Mouse (Mus musculus): Measurements from ENCODE around the gene Adam10. TPM values are rescaled to one million over a fixed set of nuclear protein-coding genes. Genes with fewer than 3 reads are reported as not detected.
A peak's percentile ranks its signal among the peaks of the same experiment; 100 is the strongest.

Gene Adam10
- polyA plus RNA-seq, 1 experiment from 2014 or later = 53.6 TPM

GRCm38 (mm10) chr9:70655764-70656129 lies 23.1 kb upstream of the Adam10 start:
- Histone ChIP-seq H3K4me3 (ENCODE audit: low read depth, low read length) (peak overlapping the region; percentile 97), H3K4me2 (ENCODE audit: low read length) (peak overlapping the region; percentile 62), H3K36me3 (ENCODE audit: control insufficient read depth, insufficient read depth, low read length) (no peaks in the 10 kb centered on the region), H3K4me1 (ENCODE audit: control insufficient read depth, insufficient read depth, low read length) (peaks cover 40% of the 10 kb centered on the region), H3K27ac (ENCODE audit: low read length) (no peak overlapping the region), H3K9ac (ENCODE audit: low read depth, low read length) (peak overlapping the region; percentile 99), H3K9me3 (replicated peaks; ENCODE audit: control insufficient read depth, low read length, poor library complexity, severe bottlenecking) (no peaks in the 10 kb centered on the region), H3K27me3 (ENCODE audit: control insufficient read depth, insufficient read depth, low read depth, low read length) (no peaks in the 10 kb centered on the region)
- ATAC-seq = no peak
- WGBS = 35% methylated on average over 2 of the region's 2 CpGs

DNA sequence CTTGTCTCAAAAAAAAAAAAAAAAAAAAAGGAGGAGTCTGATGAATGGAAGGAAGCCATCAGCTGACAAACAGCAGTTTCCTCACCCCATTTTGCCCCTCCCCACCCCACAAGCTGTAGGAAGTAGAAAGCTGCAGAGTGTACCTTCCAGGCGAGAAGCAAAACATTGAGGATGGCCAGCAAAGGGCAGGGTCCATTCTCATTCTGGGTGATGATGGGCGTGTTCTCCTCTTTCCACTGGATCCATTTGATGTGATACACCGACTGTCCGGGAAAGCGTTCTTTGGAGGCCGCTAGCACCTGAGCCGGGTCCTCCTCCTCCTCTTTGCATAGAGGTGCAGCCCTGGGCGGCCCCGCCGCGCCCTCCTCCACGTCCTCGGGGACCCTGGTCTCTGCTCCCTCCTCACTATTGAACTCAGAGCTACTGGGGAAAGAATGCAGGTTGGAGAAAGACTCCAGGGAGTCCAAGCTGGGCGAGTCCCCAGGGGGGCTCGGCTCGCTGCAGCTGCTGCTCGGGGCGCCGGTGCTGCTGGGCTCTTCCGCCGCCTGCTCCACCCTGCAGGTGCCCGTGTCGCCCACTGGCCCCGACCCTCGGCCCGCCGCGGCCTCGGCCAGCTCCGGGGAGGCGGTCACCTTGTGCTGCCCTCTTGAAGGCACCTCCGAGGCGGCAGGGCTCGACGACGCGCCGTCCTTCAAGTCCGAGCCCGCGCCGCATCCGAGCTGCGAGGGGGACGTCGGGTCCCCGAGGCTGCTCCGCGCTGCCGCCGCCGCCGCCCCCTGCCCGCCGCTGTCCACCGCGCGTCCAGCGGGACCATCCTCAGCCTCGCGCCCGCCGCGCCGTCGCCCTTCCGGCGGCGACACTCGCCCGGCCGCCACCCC lies 22.4 kb upstream of the Adam10 start, which contains the start of gene Gm10642:
Gene Gm10642, plus strand, starts transcription at position 122 of the 878 bp plus-strand sequence.
- WGBS = 0% methylated on average over 45 of the region's 72 CpGs
- Histone ChIP-seq H3K4me2 (ENCODE audit: low read length) (peak within 1 kb of the TSS; percentile 62), H3K4me3 (ENCODE audit: low read depth, low read length) (peak within 1 kb of the TSS; percentile 97), H3K27me3 (ENCODE audit: control insufficient read depth, insufficient read depth, low read depth, low read length) (no peaks in the 10 kb centered on the region), H3K36me3 (ENCODE audit: control insufficient read depth, insufficient read depth, low read length) (no peaks in the 10 kb centered on the region), H3K27ac (ENCODE audit: low read length) (peak within 1 kb of the TSS; percentile 98), H3K4me1 (ENCODE audit: control insufficient read depth, insufficient read depth, low read length) (peaks cover 40% of the 10 kb centered on the region), H3K9me3 (replicated peaks; ENCODE audit: control insufficient read depth, low read length, poor library complexity, severe bottlenecking) (no peaks in the 10 kb centered on the region), H3K9ac (ENCODE audit: low read depth, low read length) (peak within 1 kb of the TSS; percentile 99)
- peak; percentile 81 for ATAC-seq

GRCm38 (mm10) chr9:70657013-70657967 lies 21.5 kb upstream of the Adam10 start, which contains the start of gene Mindy2:
Mindy2 (minus strand) TSS chr9:70657174.
- no peaks in the 10 kb centered on the region for H3K27me3 ChIP-seq (ENCODE audit: control insufficient read depth, insufficient read depth, low read depth, low read length)
- 2% methylated on average over 64 of the region's 67 CpGs for WGBS
- H3K36me3 ChIP-seq (ENCODE audit: control insufficient read depth, insufficient read depth, low read length) = no peaks in the 10 kb centered on the region
- peaks cover 33% of the 10 kb centered on the region for H3K4me1 ChIP-seq (ENCODE audit: control insufficient read depth, insufficient read depth, low read length)
- peak within 1 kb of the TSS; percentile 97 for H3K4me3 ChIP-seq (ENCODE audit: low read depth, low read length)
- H3K27ac ChIP-seq (ENCODE audit: low read length) = peak within 1 kb of the TSS; percentile 98
- peak within 1 kb of the TSS; percentile 62 for H3K4me2 ChIP-seq (ENCODE audit: low read length)
- H3K9me3 ChIP-seq (replicated peaks; ENCODE audit: control insufficient read depth, low read length, poor library complexity, severe bottlenecking) = no peaks in the 10 kb centered on the region
- ATAC-seq = peak; percentile 97
- H3K9ac ChIP-seq (ENCODE audit: low read depth, low read length) = peak within 1 kb of the TSS; percentile 99

DNA sequence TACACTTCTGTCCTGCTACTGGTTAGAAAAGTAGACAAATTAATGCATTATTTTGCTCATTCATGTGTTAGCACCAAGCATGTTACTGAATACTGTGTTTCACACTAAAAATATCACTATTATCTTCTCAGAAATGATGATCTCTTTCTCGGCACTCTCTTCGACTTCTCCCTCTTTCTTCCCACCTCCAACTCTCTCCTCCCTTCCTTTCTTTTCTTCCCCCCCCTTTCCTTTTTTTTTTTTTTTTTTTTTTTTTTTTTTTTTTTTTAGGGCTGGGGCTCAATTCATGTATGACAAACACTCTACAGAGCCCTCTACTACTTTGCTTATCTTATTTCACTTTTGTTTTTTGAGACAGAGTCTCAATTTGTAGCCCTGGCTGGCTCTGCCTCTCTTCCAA lies 20.5 kb upstream of the Adam10 start:
- Histone ChIP-seq H3K4me2 (ENCODE audit: low read length) (no peak overlapping the region), H3K9me3 (replicated peaks; ENCODE audit: control insufficient read depth, low read length, poor library complexity, severe bottlenecking) (no peaks in the 10 kb centered on the region), H3K4me3 (ENCODE audit: low read depth, low read length) (no peak overlapping the region), H3K27ac (ENCODE audit: low read length) (no peak overlapping the region), H3K9ac (ENCODE audit: low read depth, low read length) (no peak overlapping the region), H3K4me1 (ENCODE audit: control insufficient read depth, insufficient read depth, low read length) (peaks cover 24% of the 10 kb centered on the region), H3K36me3 (ENCODE audit: control insufficient read depth, insufficient read depth, low read length) (no peaks in the 10 kb centered on the region), H3K27me3 (ENCODE audit: control insufficient read depth, insufficient read depth, low read depth, low read length) (no peaks in the 10 kb centered on the region)
- no peak for ATAC-seq
- WGBS = 82% methylated on average over 2 of the region's 2 CpGs

- WGBS = 91% methylated on average over 4 of the region's 4 CpGs
These were observed 13.9 kb upstream of the Adam10 start for GRCm38 (mm10) chr9:70664847-70665246.

DNA sequence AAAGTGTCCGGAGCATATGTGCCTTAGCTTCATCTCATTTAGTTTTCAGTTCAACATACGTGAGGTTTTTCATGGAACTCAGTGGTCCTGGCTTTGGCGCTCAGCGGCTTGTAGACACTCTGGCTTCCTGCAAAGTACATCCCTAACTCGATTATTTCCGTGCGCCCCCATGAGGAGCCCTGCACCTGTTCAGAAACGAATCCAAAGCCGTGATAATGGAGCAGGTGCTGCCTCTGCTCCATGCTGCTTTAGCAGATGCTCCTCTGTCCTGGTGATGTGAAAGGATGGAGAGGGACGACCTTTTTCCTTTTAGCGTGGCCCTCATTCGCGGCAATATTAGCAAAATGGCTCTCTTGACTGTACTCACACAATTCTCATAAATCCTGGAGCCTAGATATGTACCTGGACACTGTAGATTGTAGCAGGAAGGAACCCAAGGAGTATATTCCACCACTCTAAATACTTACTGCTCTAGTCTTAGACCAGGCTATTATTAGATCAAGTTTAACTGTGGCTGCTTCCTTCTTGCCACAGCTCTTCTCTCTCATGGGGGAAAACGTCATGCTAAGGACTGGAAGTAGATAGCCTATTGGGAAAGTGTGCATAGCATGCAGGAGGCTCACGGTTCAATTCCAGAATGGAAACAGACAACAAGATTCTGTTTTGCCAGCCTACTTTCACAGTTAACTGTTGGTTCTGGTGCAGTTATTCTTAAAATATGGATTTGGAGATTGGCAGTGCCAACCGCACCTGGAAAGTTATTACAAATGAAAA lies 13.2 kb upstream of the Adam10 start:
- H3K4me2 ChIP-seq (ENCODE audit: low read length) = no peak overlapping the region
- H3K9ac ChIP-seq (ENCODE audit: low read depth, low read length) = no peak overlapping the region
- H3K36me3 ChIP-seq (ENCODE audit: control insufficient read depth, insufficient read depth, low read length) = no peaks in the 10 kb centered on the region
- ATAC-seq = no peak
- no peaks in the 10 kb centered on the region for H3K9me3 ChIP-seq (replicated peaks; ENCODE audit: control insufficient read depth, low read length, poor library complexity, severe bottlenecking)
- no peak overlapping the region for H3K27ac ChIP-seq (ENCODE audit: low read length)
- WGBS = 71% methylated on average over 16 of the region's 16 CpGs
- H3K27me3 ChIP-seq (ENCODE audit: control insufficient read depth, insufficient read depth, low read depth, low read length) = no peaks in the 10 kb centered on the region
- H3K4me1 ChIP-seq (ENCODE audit: control insufficient read depth, insufficient read depth, low read length) = no peaks in the 10 kb centered on the region
- H3K4me3 ChIP-seq (ENCODE audit: low read depth, low read length) = no peak overlapping the region

More at GRCm38 (mm10) chr9:70664847-70665246, 13.9 kb upstream of the Adam10 start:
- Histone ChIP-seq H3K4me3 (ENCODE audit: low read depth, low read length) (no peak overlapping the region), H3K27me3 (ENCODE audit: control insufficient read depth, insufficient read depth, low read depth, low read length) (no peaks in the 10 kb centered on the region), H3K4me1 (ENCODE audit: control insufficient read depth, insufficient read depth, low read length) (no peaks in the 10 kb centered on the region), H3K27ac (ENCODE audit: low read length) (no peak overlapping the region), H3K4me2 (ENCODE audit: low read length) (no peak overlapping the region), H3K9me3 (replicated peaks; ENCODE audit: control insufficient read depth, low read length, poor library complexity, severe bottlenecking) (no peaks in the 10 kb centered on the region), H3K9ac (ENCODE audit: low read depth, low read length) (no peak overlapping the region), H3K36me3 (ENCODE audit: control insufficient read depth, insufficient read depth, low read length) (no peaks in the 10 kb centered on the region)
- ATAC-seq = no peak

- Histone ChIP-seq H3K9ac (ENCODE audit: low read depth, low read length) (no peak overlapping the region), H3K27ac (ENCODE audit: low read length) (no peak overlapping the region), H3K4me2 (ENCODE audit: low read length) (no peak overlapping the region), H3K36me3 (ENCODE audit: control insufficient read depth, insufficient read depth, low read length) (no peaks in the 10 kb centered on the region), H3K4me1 (ENCODE audit: control insufficient read depth, insufficient read depth, low read length) (no peaks in the 10 kb centered on the region), H3K27me3 (ENCODE audit: control insufficient read depth, insufficient read depth, low read depth, low read length) (no peaks in the 10 kb centered on the region), H3K4me3 (ENCODE audit: low read depth, low read length) (no peak overlapping the region), H3K9me3 (replicated peaks; ENCODE audit: control insufficient read depth, low read length, poor library complexity, severe bottlenecking) (no peaks in the 10 kb centered on the region)
- 76% methylated on average over 7 of the region's 7 CpGs for WGBS
- ATAC-seq = no peak
These were observed 12.0 kb upstream of the Adam10 start for GRCm38 (mm10) chr9:70666811-70667210.

DNA sequence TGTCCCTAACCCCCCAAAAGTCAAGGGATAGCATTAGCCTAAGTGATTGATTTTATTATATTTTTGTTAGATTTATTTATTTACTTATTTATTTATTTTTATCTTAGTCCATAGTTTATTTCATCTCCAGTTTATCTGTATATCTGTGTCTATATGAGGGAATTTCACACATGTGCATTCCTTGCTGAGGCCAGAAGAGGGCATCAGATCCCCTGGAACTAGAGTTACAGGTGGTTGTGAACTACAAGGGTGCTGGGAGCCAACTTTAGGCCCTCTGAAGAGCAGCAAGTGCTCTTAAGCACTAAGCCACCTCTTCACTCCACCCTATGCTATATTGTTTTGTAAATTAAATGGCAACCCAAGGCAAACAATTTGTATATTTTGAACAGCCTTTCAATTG lies 10.7 kb upstream of the Adam10 start:
- Histone ChIP-seq H3K4me1 (ENCODE audit: control insufficient read depth, insufficient read depth, low read length) (no peaks in the 10 kb centered on the region), H3K9me3 (replicated peaks; ENCODE audit: control insufficient read depth, low read length, poor library complexity, severe bottlenecking) (no peaks in the 10 kb centered on the region), H3K9ac (ENCODE audit: low read depth, low read length) (no peak overlapping the region), H3K4me3 (ENCODE audit: low read depth, low read length) (no peak overlapping the region), H3K27ac (ENCODE audit: low read length) (no peak overlapping the region), H3K27me3 (ENCODE audit: control insufficient read depth, insufficient read depth, low read depth, low read length) (no peaks in the 10 kb centered on the region), H3K36me3 (ENCODE audit: control insufficient read depth, insufficient read depth, low read length) (no peaks in the 10 kb centered on the region), H3K4me2 (ENCODE audit: low read length) (no peak overlapping the region)
- ATAC-seq = no peak

Measured in midbrain, embryonic 16.5 days (tissue).